Mouse (Mus musculus): ENCODE data around the gene Gm21994.
"Not testable (repeated sequence)": the region's sequence is repeated elsewhere in the genome, so short reads cannot be mapped to it uniquely, and the experiment has no call there.

Gm21994 gene

DNA sequence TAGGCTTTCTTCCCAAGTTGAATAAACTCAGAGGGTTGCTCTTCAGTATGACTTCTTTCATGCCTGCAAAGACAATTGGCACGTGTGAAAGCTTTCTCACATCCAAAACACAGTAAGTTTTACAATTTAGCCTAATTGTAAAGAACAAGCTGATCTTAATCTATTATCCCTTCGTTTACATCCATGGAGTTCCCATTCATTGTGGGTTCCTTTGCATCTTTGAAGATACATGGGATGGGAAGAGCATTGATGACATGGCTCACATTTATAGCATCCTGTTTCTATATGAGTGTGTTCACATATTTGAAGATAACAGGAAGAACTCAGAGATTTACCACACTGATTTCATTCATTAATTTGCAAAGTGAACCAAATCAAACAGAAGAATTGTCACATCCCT, at the start of gene Gm21994:
Gene Gm21994, minus strand, starts transcription at position 101 of the 400 bp plus-strand sequence.
- not testable (repeated sequence) for DNase-seq (ENCODE audit: low read depth, low spot score)

- DNase-seq (ENCODE audit: low read depth, low spot score) = no peak
Observed at GRCm38 (mm10) chr2:150299096-150299495, 43.7 kb upstream of the Gm21994 start.

- no peak for DNase-seq (ENCODE audit: low read depth, low spot score)
Observed at GRCm38 (mm10) chr2:150293669-150294068, 38.3 kb upstream of the Gm21994 start.

DNA sequence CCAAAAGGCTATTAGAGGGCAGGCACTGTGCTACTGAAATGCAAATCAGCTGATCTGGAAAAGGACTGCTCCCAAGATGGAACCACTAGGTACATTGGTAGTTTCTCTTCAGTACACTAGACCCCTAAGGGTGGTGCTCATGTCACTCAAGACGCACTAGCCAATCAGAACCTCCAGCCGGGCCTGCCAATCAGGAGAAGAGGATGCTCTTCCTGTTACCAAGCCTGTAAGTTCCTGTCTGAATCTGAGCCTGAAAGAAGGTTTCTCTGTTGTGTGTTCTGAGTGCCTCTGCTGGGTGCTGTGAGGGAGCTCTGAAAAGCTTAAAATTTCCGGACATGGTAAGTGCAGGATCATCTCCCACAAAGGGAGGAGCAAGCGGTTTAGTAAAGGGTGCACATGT, 1.9 kb upstream of the Gm21994 start, which contains the start of gene Gm14124:
Gene Gm14124, plus strand, starts transcription at position 227 of the 400 bp plus-strand sequence.
- not testable (repeated sequence) for DNase-seq (ENCODE audit: low read depth, low spot score)

DNA sequence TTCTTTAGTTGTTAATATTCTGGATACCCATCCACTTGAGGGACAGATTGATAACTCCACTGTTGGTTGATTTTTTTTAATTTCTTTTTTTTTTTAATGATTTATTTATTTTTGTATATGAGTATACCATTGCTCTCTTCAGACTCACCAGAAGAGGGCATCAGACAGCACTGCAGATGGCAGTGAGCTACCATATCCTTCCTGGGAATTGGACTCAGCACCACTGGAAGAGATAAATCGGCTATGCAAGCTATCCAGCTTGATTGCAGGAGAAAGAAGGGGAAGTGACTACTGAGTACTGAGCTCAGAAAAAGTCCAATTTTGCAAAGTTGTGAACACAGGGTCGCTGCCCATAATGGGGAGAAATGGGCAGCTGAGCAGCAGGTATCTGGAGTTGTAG, 1.5 kb upstream of the Gm21994 start:
- DNase-seq (ENCODE audit: low read depth, low spot score) = not testable (repeated sequence)

DNA sequence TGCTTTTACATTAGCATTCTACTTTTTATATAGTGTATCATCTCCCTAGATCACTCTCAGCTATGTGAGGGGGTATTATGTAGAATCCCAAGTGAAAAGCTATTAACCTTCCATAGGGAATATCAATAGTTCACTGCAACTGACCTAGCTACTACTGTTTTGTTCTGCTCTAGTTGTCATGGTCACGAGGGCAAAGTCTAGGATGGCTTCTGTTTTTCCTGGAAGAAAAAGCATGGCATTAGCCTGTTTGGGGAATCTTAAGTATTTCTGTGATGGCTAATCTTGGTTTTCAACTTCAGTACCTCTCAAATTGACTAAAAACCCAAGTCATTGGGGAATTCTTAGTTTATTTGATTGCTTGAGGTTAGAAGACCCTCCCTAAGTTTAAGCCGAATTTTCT, 12.2 kb downstream of the Gm21994 start:
- no peak for DNase-seq (ENCODE audit: low read depth, low spot score)

DNA sequence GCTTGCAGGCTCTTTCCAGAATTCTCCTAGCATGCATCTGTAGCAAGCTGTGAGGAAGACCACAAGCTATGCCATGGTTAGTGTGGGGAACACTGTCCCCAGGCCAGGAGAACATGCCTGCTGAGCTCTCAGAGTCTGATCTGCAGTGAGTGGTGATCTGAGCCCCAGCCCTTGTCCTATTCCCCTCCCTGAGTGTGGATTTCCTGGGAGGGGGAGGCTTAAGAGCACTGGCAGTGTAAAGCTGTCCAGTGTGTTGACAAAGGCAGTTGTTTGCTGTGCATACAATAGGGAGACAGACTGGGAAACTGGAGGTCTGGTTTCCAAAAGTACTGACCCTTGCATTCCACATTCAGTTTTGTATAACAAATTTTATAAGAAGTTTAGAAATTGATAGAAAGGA, 32.1 kb downstream of the Gm21994 start:
- not testable (repeated sequence) for DNase-seq (ENCODE audit: low read depth, low spot score)

- DNase-seq (ENCODE audit: low read depth, low spot score) = not testable (repeated sequence)
Observed at GRCm38 (mm10) chr2:150218363-150218725, 37.0 kb downstream of the Gm21994 start.

GRCm38 (mm10) chr2:150217600-150218362, 37.6 kb downstream of the Gm21994 start, which contains the start of gene Zfp937:
Gene Zfp937, plus strand, starts transcription at chr2:150218073.
- peak; percentile 17 for DNase-seq (ENCODE audit: low read depth, low spot score)

Data from CD4-positive helper T cell, adult 2 months (primary cell).